Mouse (Mus musculus) gastrocnemius, postnatal 10 days (tissue): Measurements from ENCODE around the gene Hoxc10. TPM values are rescaled to one million over a fixed set of nuclear protein-coding genes. Genes with fewer than 3 reads are reported as not detected.

Experiments used
- DNase-seq: peaks from one replicate; pipeline ENCODE4 v3.0.0; 2021; ENCODE audit warnings: mixed read lengths
- total RNA-seq, 2 experiments: library from RNA; stranded (reverse); gene quantifications; 2 replicates each; pipeline ENCODE4 v1.2.3; 2021

Hoxc10 gene
- total RNA-seq, 2 experiments from 2014 or later: 50.7 to 51.2 TPM

GRCm38 (mm10) chr15:102967511-102968397 lies 1.2 kb downstream of the Hoxc10 start:
- peak; percentile 43 for DNase-seq

- DNase-seq: no peak
These were observed 2.7 kb downstream of the Hoxc10 start for GRCm38 (mm10) chr15:102969296-102969695.

DNA sequence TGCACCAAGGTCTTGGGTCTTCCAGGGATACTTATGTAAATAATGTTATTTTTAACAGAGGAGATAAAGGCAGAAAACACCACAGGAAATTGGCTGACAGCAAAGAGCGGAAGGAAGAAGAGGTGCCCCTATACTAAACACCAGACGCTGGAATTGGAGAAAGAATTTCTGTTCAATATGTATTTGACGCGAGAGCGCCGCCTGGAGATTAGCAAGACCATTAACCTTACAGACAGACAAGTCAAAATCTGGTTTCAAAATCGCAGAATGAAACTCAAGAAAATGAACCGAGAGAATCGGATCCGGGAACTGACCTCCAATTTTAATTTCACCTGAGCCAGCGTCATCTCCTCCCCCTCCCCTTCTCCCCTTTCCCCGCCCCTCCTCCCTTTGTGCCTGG lies 4.1 kb downstream of the Hoxc10 start:
- no peak for DNase-seq

DNA sequence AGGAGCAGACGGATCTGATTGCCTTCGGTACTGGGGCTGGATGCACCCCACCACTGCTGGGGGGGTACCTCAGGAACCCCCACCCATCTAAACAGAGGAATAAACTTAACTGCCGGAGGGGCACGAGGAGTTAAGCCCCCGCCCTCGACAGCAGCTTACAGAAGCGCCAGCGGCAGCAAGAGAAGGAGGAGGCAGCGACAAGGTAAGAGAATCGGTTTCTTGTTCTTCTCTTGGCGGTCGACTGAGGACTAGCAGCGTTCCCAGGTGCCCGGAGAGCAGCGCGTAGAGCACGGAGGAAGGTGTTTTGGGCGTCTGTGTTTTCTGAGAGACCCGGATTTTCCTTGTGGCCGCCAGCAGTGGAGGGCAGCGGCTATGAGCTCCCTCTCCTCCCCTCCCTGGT lies 5.7 kb downstream of the Hoxc10 start:
- DNase-seq: no peak

- no peak for DNase-seq
These were observed 6.2 kb downstream of the Hoxc10 start for GRCm38 (mm10) chr15:102972753-102973152.

GRCm38 (mm10) chr15:102975034-102975433 lies 8.4 kb downstream of the Hoxc10 start:
- DNase-seq: no peak

- DNase-seq: no peak
These were observed 9.1 kb downstream of the Hoxc10 start for GRCm38 (mm10) chr15:102975688-102976111.

DNA sequence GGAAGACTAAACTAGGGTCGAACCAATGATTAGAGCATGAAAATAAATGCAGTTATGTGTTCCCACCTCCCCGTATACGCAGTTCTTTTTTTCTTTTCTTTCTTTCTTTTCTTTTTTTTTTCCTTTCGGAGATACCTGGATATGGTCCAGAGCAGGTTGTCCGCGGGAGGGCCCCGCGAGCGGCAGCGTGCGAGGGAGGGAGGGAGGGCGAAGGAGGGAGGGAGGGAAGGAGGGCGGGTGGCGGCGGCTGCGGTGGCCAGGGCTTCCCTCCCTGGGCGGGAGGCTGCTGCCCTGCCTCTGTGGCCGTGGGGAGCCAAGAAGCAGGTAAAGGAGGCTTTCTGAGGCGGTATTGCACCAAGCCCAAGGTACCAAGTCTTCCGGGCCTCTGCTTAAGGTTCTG lies 9.6 kb downstream of the Hoxc10 start, which contains the start of gene Hoxc9:
Gene Hoxc9, plus strand, starts transcription at position 269 of the 400 bp plus-strand sequence.
- no peak for DNase-seq

- DNase-seq: no peak
These were observed 10.2 kb downstream of the Hoxc10 start for GRCm38 (mm10) chr15:102976631-102977422.

- no peak for DNase-seq
These were observed 10.9 kb downstream of the Hoxc10 start for GRCm38 (mm10) chr15:102977423-102977974.

GRCm38 (mm10) chr15:102978615-102979515 lies 12.3 kb downstream of the Hoxc10 start:
- no peak for DNase-seq

DNA sequence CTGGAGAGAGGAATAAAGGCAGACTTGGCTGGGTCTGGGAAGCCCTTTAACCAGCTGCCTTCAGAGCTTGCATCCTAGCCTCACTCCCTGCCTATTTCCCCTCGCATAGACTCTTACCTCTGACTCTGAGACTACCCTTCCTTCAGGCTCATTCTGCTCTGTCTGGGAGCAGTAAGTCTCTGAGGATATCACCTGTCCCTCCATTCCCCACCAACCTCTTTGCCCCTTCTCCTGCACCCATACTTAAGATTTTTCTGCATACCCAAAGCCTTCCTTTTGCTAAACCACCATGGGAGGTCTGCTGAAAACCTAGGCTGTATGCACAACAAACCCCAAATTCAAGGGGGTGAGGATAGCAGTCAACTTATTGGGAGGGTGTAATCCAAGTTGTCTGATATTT lies 13.3 kb downstream of the Hoxc10 start:
- no peak for DNase-seq

- DNase-seq: no peak
These were observed 13.8 kb downstream of the Hoxc10 start for GRCm38 (mm10) chr15:102980352-102980751.

DNA sequence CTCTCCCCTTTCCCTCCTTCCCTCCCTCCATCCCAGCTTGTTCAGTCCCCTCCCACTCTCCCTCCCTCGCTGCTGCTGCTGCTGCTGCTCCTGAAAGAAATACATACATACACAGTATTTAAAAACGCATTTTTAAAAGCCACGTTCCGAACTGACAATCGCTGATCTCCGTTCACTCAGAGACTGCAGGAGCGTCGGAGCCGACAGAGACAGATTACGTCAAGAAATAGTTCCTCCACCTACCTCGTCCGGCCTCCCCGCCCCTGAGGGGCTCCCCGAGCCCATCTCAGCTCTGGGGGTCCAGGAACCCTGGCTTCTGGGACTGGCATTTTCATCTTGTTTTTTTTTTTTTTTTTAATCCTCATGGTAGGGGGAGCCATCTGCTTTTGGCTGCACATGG lies 14.3 kb downstream of the Hoxc10 start:
- no peak for DNase-seq

DNA sequence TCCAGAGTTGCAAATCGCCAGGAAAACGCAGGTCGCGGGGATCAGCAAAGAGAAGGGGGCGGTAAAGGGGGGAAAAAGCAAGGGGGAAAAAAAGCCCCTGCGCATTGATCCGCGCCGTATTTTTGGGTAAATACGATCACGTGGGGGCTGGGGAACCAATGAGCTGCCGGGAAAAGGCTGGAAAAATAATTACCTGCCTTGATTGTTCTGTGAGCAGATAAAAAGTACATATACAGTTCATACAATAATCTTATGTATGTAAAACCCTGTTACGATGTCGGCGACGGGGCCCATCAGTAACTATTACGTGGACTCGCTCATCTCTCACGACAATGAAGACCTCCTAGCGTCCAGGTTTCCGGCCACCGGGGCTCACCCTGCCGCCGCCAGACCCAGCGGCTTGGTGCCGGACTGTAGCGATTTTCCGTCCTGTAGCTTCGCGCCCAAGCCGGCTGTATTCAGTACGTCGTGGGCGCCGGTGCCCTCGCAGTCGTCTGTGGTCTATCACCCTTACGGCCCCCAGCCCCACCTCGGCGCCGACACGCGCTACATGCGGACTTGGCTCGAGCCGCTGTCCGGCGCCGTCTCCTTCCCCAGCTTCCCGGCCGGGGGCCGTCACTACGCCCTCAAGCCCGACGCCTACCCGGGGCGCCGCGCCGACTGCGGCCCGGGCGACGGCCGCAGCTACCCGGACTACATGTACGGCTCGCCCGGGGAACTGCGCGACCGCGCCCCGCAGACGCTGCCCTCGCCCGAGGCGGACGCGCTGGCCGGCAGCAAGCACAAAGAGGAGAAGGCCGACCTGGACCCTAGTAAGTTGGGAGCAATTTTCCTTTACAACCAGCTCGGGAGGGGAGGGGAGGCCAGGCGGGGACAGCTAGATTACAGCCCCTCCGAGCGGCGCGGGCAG lies 15.0 kb downstream of the Hoxc10 start:
- DNase-seq: peak; percentile 72

DNA sequence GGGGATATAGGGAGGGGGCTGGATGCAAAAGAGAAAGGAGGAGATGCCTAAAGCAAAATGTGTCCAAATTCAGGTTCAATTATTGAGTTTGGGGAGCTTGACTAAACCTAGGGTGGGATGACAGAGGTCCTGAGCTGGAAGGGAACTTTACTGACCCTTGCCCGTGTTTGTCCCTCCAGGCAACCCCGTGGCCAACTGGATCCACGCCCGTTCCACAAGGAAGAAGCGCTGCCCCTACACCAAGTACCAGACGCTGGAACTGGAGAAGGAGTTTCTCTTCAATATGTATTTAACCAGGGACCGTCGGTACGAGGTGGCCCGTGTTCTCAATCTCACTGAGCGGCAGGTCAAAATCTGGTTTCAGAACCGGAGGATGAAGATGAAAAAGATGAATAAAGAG lies 17.1 kb downstream of the Hoxc10 start:
- no peak for DNase-seq

- no peak for DNase-seq
These were observed 17.9 kb downstream of the Hoxc10 start for GRCm38 (mm10) chr15:102984521-102984920.

- no peak for DNase-seq
These were observed 18.3 kb downstream of the Hoxc10 start for GRCm38 (mm10) chr15:102984925-102985324.

GRCm38 (mm10) chr15:102987124-102987833 lies 20.7 kb downstream of the Hoxc10 start:
- peak; percentile 98 for DNase-seq

DNA sequence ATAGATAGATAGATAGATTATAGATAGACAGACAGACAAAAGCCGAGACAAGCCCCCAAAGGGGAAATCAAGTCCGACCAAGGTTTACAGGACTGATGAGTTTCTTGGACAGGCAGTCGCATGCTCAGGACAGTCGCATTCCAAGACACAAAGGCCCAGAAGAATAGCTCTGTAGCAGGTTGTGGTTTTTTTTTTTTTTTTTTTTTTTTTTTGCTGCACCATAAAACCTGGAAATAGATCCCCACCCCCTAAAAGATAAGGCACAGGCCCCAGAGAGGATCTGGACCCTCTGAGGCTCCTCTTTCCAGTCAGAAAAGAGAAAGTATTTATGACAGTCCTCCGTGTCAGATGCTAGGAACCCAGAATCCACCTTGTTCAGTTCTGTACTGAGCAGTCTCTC lies 21.5 kb downstream of the Hoxc10 start:
- DNase-seq: no peak
